Mouse (Mus musculus) kidney, adult 8-10 months (tissue): ENCODE data around the gene Syap1.

ENCODE experiments used
- DNase-seq, 2 experiments: peaks; one replicate each; pipeline ENCODE4 v3.0.0; 2022

Gene Syap1

GRCm38 (mm10) chrX:162829741-162830140 is 58.5 kb downstream of the Syap1 start:
- DNase-seq = peak; percentile 32 to 66

GRCm38 (mm10) chrX:162829203-162829708 is 59.0 kb downstream of the Syap1 start, which contains the start of gene Txlng:
Gene Txlng, minus strand, starts transcription at chrX:162829454.
- DNase-seq = peak; percentile 97 to 99

GRCm38 (mm10) chrX:162828783-162829182 is 59.5 kb downstream of the Syap1 start:
- peak in 1 of 2 experiments; percentile 6 for DNase-seq

GRCm38 (mm10) chrX:162828016-162828415 is 60.2 kb downstream of the Syap1 start:
- no peak for DNase-seq
